Mouse (Mus musculus) heart, adult 2 months (tissue): ENCODE data around the gene C8b.

Source experiments
- CTCF ChIP-seq: fragments of 200-600 bp; IDR thresholded peaks from 2 replicates; pipeline ENCODE4 v1.8.1; 2022; ENCODE audit warnings: antibody characterized with exemption, mild to moderate bottlenecking, moderate library complexity
- POLR2A ChIP-seq: fragments of 200-500 bp; IDR thresholded peaks from 2 replicates; pipeline ENCODE4 v1.6.1; 2011; ENCODE audit warnings: mild to moderate bottlenecking, low read depth, low read length, control low read depth; ENCODE audit not compliant: insufficient read depth

DNA sequence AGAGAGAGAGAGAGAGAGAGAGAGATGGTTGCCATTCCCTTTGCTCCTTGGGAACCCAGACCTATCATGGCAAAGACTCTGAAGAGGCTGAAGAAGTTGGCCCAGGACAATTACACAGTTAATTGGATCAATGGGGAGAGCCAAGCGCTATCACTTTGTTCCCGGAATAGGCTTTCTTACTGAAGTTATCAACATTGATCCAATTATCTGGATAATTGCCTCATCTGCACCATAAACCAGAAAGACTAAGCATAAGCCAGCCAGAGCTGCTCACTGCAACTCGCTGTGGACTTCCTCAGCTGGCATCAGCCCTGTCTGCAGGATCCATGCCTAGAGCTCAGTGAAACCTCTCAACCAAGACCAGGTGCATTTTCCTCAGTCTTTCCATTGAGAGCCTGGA lies 9.5 kb downstream of the C8b start:
- TF ChIP-seq POLR2A (no peak), CTCF (no peak)
